Mouse (Mus musculus): Measurements from ENCODE around the gene Rph3al.

GRCm38 (mm10) chr11:75966401-75967372, 28.5 kb upstream of the Rph3al start:
- peak; percentile 32; the same call in 1 of the 2 replicates for TF ChIP-seq CTCF (IDR thresholded peaks at IDR 0.05; ENCODE audit: borderline replicate concordance, insufficient read depth, low read length)
- no peak for TF ChIP-seq POLR2A (IDR thresholded peaks at IDR 0.05; ENCODE audit: low read depth, low read length)

All from embryonic fibroblast, embryonic 13.5 days (primary cell).